Mouse (Mus musculus) stomach, embryonic 14.5 days (tissue): Measurements from ENCODE around the gene Dhodh. TPM values are rescaled to one million over a fixed set of nuclear protein-coding genes. Genes with fewer than 3 reads are reported as not detected.

Source experiments
- ATAC-seq: fragments of 200-750 bp; cut with Nextera tagmentation; 2 replicates; pipeline ENCODE4 v1.8.0; 2017; ENCODE audit warnings: low read depth, moderate TSS enrichment; ENCODE audit not compliant: insufficient number of reproducible peaks, insufficient read depth, low FRiP score
- H3K27ac ChIP-seq: fragments of 300-500 bp; sonication (generic); 2 replicates; pipeline ENCODE4 v1.5.1; 2014; ENCODE audit warnings: mild to moderate bottlenecking, low read length, moderate library complexity, mixed read lengths
- H3K27me3 ChIP-seq: fragments of 300-500 bp; sonication (generic); 2 replicates; pipeline ENCODE4 v1.6.1; 2014; ENCODE audit warnings: low read length, control low read depth, mixed read lengths; ENCODE audit not compliant: control insufficient read depth, insufficient read depth
- H3K36me3 ChIP-seq: fragments of 300-500 bp; sonication (generic); 2 replicates; pipeline ENCODE4 v1.6.1; 2014; ENCODE audit warnings: mild to moderate bottlenecking, control low read depth, low read length, moderate library complexity, mixed read lengths; ENCODE audit not compliant: control insufficient read depth, insufficient read depth
- H3K4me1 ChIP-seq: fragments of 300-500 bp; sonication (generic); 2 replicates; pipeline ENCODE4 v1.6.1; 2014; ENCODE audit warnings: low read length, control low read depth, mixed read lengths; ENCODE audit not compliant: control insufficient read depth, insufficient read depth
- H3K4me2 ChIP-seq: fragments of 300-500 bp; sonication (generic); replicated peaks from 2 replicates; pipeline ENCODE4 v1.6.1; 2014; ENCODE audit warnings: low read depth, low read length, control low read depth
- H3K4me3 ChIP-seq: fragments of 300-500 bp; sonication (generic); 2 replicates; pipeline ENCODE4 v1.5.1; 2014; ENCODE audit warnings: low read depth, low read length, control low read depth
- H3K9ac ChIP-seq: fragments of 300-500 bp; sonication (generic); replicated peaks from 2 replicates; pipeline ENCODE4 v1.6.1; 2014; ENCODE audit warnings: low read depth, mild to moderate bottlenecking, control low read depth, low read length, moderate library complexity, mixed read lengths
- H3K9me3 ChIP-seq: fragments of 300-500 bp; sonication (generic); 2 replicates; pipeline ENCODE4 v1.6.1; 2016; ENCODE audit warnings: low read depth, low read length, control low read depth; ENCODE audit not compliant: control insufficient read depth
- WGBS: fragments of 180-500 bp; shearing (Covaris S2); extraction: QIAGEN DNeasy Blood & Tissue Kit; methylation state at CpG from one replicate; pipeline ENCODE4 v1.1.7; 2014; 5-methylcytosine and 5-hydroxymethylcytosine counted together
- polyA plus RNA-seq: library from polyadenylated mRNA; unstranded; fragments of >200 nt; fragmentation: Nextera tagmentation; extraction: Ambion mirVana; gene quantifications from 2 replicates; pipeline ENCODE4 v1.2.1, GENCODE M21; 2014

The Dhodh gene
- polyA plus RNA-seq, 1 experiment from 2014 or later = 45.1 TPM

DNA sequence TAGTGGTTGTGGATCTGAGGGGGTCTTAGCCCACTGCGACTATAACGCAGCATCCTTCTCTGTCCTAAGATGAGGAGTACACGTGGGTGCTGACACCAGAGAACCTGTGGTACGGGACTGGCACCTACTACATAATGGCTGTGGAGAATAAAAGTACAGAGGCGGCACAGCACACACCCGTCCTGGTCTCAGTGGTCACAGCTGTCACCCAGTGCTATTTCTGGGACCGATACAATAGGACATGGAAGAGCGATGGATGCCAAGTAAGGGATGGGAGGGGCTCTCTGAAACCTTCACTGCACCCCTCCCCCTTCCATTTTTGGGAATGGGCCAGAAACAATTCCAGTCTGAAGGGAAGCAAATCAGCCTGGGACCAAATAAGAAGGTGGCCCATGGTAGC, 26.7 kb upstream of the Dhodh start:
- no peak for ATAC-seq
- H3K9ac ChIP-seq = no peak overlapping the region
- 94% methylated on average over 8 of the region's 8 CpGs for WGBS
- no peak overlapping the region for H3K27ac ChIP-seq
- no peaks in the 10 kb centered on the region for H3K9me3 ChIP-seq
- no peaks in the 10 kb centered on the region for H3K36me3 ChIP-seq
- H3K4me3 ChIP-seq = no peak overlapping the region
- H3K27me3 ChIP-seq = no peaks in the 10 kb centered on the region
- H3K4me1 ChIP-seq = no peaks in the 10 kb centered on the region
- no peak overlapping the region for H3K4me2 ChIP-seq

DNA sequence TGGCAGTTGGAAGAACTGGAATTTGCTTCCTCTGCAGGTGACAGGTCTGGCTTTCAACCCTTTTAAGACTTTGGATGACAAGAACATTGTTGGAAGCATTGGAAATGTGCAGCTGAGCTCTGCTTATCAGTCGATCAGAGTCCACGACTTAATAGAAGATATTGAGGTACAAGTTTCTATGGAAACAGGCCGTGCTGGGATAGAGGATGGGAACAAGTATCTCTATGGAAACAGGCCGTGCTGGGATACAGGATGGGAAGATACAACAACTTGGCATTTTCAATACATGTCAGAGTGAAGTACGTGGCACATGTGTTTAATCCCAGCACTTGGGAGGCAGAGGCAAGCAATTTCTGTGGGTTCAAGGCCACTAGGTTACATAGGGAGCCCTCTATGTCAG, 24.0 kb upstream of the Dhodh start:
- Histone ChIP-seq H3K27me3 (no peaks in the 10 kb centered on the region), H3K36me3 (no peaks in the 10 kb centered on the region), H3K4me2 (no peak overlapping the region), H3K27ac (no peak overlapping the region), H3K4me1 (no peaks in the 10 kb centered on the region), H3K9ac (no peak overlapping the region), H3K4me3 (no peak overlapping the region), H3K9me3 (no peaks in the 10 kb centered on the region)
- no peak for ATAC-seq
- 85% methylated on average over 5 of the region's 5 CpGs for WGBS

- no peaks in the 10 kb centered on the region for H3K4me1 ChIP-seq
- H3K9ac ChIP-seq = no peak overlapping the region
- H3K36me3 ChIP-seq = no peaks in the 10 kb centered on the region
- H3K4me2 ChIP-seq = no peak overlapping the region
- H3K4me3 ChIP-seq = no peak overlapping the region
- no peaks in the 10 kb centered on the region for H3K27me3 ChIP-seq
- no peak for ATAC-seq
- peaks cover 6% of the 10 kb centered on the region; the same call in 1 of the 2 replicates for H3K9me3 ChIP-seq
- WGBS = 64% methylated on average over 6 of the region's 6 CpGs
- H3K27ac ChIP-seq = no peak overlapping the region
These were observed 20.2 kb upstream of the Dhodh start for GRCm38 (mm10) chr8:109628638-109629037.

DNA sequence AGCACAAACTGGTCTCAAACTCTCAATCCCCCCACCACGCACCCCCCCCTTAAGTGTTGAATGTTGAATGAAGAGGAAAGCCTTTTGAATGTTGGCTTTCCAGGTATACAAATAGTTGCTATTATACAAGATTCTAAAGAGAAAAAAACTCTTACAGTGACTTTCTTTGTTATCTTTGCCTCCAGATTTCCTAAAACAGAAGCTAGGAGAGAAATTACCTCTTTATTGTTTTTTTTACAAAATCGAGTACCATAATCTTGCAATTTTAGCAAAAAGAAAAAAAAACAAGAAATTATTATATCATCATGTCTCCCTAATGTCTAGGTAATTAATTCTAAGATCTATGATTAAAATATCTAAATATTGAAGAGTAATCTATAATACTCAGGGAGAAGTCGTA, 7.1 kb upstream of the Dhodh start:
- Histone ChIP-seq H3K27ac (no peak overlapping the region), H3K9ac (no peak overlapping the region), H3K27me3 (no peaks in the 10 kb centered on the region), H3K4me1 (no peaks in the 10 kb centered on the region), H3K4me3 (no peak overlapping the region), H3K4me2 (no peak overlapping the region), H3K9me3 (0 out of 2 replicates have a peak, but pooled peaks cover 4% of the 10 kb centered on the region), H3K36me3 (no peaks in the 10 kb centered on the region)
- 78% methylated on average over 3 of the region's 3 CpGs for WGBS
- no peak for ATAC-seq

DNA sequence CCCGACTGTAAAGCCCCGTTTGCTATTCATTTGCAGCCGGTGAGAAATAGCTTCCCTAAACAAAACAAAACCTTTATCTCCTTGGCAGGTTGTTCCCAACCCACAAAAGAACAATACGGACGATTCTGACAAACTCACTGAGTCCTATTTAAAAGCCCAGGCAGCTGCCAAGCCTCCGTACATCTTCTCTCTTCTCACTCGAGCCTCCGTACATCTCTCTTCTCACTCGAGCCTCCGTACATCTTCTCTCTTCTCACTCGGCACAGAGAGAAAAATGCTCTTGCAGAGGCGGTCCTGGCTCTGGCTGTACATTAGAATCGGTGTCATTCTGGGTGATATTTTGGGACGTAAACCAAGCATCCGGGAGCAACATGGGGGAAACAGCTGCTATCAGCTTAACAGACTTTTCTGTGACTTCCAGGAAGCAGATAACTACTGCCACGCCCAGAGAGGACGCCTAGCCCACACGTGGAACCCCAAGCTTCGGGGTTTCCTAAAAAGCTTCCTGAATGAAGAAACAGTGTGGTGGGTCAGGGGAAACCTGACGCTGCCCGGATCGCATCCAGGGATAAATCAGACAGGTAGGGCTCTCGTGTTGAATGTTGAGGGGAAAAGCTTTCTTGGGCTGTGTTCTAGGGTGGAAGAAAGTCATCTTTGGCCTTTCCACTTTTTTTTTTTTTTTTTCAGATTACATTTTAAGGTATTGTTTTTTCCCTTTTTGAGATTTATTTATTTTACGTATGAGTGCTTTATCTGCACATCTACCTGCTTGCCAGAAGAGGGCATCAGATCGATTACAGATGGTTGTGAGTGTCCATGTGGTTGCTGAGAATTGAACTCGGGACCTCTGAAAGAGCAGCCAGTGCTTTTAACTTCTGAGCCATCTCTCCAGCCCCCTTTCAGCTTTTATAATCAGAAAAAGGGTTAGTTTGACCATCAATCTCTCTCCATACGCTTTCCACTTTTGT, 6.1 kb upstream of the Dhodh start, which contains the start of gene Pkd1l3:
Pkd1l3 (plus strand) TSS at position 275 of the 968 bp plus-strand sequence.
- no peak for ATAC-seq
- H3K27me3 ChIP-seq = no peaks in the 10 kb centered on the region
- 0 out of 2 replicates have a peak within 1 kb of the TSS, but pooled peaks have one; percentile 7 for H3K4me2 ChIP-seq
- no peaks in the 10 kb centered on the region for H3K36me3 ChIP-seq
- 0 out of 2 replicates have a peak, but pooled peaks cover 4% of the 10 kb centered on the region for H3K9me3 ChIP-seq
- H3K27ac ChIP-seq = no peak within 1 kb of the TSS
- no peaks in the 10 kb centered on the region for H3K4me1 ChIP-seq
- no peak within 1 kb of the TSS for H3K4me3 ChIP-seq
- H3K9ac ChIP-seq = no peak within 1 kb of the TSS
- WGBS = 53% methylated on average over 27 of the region's 27 CpGs

DNA sequence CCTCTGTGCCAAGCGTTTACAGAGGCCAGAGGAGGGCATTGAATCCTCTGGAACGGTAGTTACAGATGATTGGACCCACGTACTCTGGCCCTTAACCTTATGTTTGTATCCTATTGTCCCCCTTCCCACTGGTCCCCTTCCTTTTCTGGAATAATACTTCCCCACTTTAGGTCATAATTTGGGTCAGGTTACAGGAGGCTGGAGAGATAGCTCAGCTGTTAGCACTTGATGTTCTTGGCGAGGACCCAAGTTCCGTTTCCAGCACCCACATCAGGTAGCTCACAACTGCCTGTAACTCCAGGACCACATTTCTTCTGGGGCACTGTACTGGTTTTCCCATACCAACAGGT, 655 bp upstream of the Dhodh start:
- H3K9ac ChIP-seq = peak overlapping the region; percentile 51; the same call in 1 of the 2 replicates
- WGBS = 14% methylated on average over 5 of the region's 5 CpGs
- ATAC-seq = no peak

DNA sequence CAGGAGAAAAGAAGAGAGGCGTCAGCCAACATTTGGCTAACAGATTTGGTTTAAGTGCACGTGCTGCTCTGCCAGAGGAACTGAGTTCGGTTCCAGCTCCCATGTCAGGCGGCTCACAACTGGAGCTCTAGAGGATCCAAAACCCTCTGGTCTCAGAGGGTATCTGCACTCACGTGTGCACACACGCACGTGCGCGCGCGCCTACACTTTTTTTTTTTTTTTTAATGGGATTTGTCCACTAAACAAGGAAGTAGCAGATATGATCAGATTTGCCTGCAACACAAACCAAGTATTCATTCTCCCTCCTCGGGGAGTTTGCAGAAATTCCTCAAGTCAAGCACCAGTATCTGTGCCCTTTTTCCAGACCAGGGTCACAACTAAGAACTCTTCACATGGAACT, 823 bp downstream of the Dhodh start:
- peaks cover 7% of the 10 kb centered on the region; the same call in 1 of the 2 replicates for H3K36me3 ChIP-seq
- peak overlapping the region; percentile 63 for H3K4me2 ChIP-seq
- H3K4me1 ChIP-seq = peaks cover 5% of the 10 kb centered on the region; the same call in 1 of the 2 replicates
- peak overlapping the region; percentile 36 for H3K4me3 ChIP-seq
- no peaks in the 10 kb centered on the region for H3K27me3 ChIP-seq
- no peaks in the 10 kb centered on the region for H3K9me3 ChIP-seq
- WGBS = 6% methylated on average over 12 of the region's 12 CpGs
- H3K27ac ChIP-seq = no peak overlapping the region
- H3K9ac ChIP-seq = peak overlapping the region; percentile 51
- ATAC-seq = no peak

More for the DNA sequence above, 655 bp upstream of the Dhodh start:
- Histone ChIP-seq H3K27me3 (no peaks in the 10 kb centered on the region), H3K4me1 (peaks cover 5% of the 10 kb centered on the region; the same call in 1 of the 2 replicates), H3K9me3 (no peaks in the 10 kb centered on the region), H3K27ac (peak overlapping the region; percentile 95), H3K4me3 (peak overlapping the region; percentile 36), H3K4me2 (peak overlapping the region; percentile 63), H3K36me3 (peaks cover 7% of the 10 kb centered on the region; the same call in 1 of the 2 replicates)

DNA sequence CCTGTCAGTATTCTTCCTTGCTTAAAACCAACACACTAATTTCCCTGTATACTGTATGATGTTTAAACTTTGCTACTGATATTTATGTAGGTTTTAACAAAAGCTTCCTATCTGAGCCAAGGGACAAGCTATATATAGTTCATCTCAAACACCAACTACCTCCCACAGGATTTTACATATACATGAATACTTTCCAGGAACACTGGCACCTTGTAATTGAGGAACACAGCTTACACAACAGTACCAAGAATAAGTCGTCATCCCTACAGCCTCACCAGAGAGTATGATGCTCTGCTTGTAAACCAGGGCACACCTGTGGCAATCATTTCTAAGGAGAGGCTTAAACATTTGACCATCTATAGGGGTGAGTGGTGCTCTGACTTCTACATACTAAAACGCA, 1.7 kb downstream of the Dhodh start:
- peaks cover 8% of the 10 kb centered on the region; the same call in 1 of the 2 replicates for H3K36me3 ChIP-seq
- no peak overlapping the region for H3K4me3 ChIP-seq
- H3K9me3 ChIP-seq = no peaks in the 10 kb centered on the region
- no peak overlapping the region for H3K4me2 ChIP-seq
- no peaks in the 10 kb centered on the region for H3K27me3 ChIP-seq
- no peak for ATAC-seq
- H3K27ac ChIP-seq = no peak overlapping the region
- H3K4me1 ChIP-seq = peaks cover 5% of the 10 kb centered on the region; the same call in 1 of the 2 replicates
- no peak overlapping the region for H3K9ac ChIP-seq
- WGBS = 79% methylated on average over 2 of the region's 2 CpGs
